Mouse (Mus musculus) ES-E14 (cell line): ENCODE data around the gene Ccdc51.

Experiments
- CHD2 ChIP-seq: IDR thresholded peaks from 2 replicates; pipeline ENCODE4 v1.6.1; 2014; ENCODE audit warnings: mild to moderate bottlenecking, low read depth, low read length, inconsistent platforms
- HCFC1 ChIP-seq: IDR thresholded peaks from 2 replicates; pipeline ENCODE4 v1.6.1; 2012; ENCODE audit warnings: low read length, inconsistent platforms, borderline replicate concordance; ENCODE audit not compliant: insufficient read depth
- MAFK ChIP-seq: IDR thresholded peaks from 2 replicates; pipeline ENCODE4 v1.6.1; 2014; ENCODE audit warnings: mild to moderate bottlenecking, low read depth, low read length, inconsistent platforms; ENCODE audit not compliant: insufficient read depth
- ZC3H11A ChIP-seq: IDR thresholded peaks from 2 replicates; pipeline ENCODE4 v1.6.1; 2012; ENCODE audit warnings: low read depth, mild to moderate bottlenecking, inconsistent platforms, low read length, borderline replicate concordance
- ZNF384 ChIP-seq: IDR thresholded peaks from 2 replicates; pipeline ENCODE4 v1.6.1; 2012; ENCODE audit warnings: low read depth, low read length, inconsistent platforms

- TF ChIP-seq ZNF384 (no peak), ZC3H11A (no peak), MAFK (no peak), HCFC1 (no peak), CHD2 (no peak)
Observed at GRCm38 (mm10) chr9:109060184-109060897, 22.0 kb upstream of the Ccdc51 start.
